Mouse (Mus musculus) R1 (cell line): ENCODE measurements around the gene Supt3.

Source experiments
- DNase-seq: peaks from one replicate; pipeline ENCODE4 v3.0.0-alpha.2; 2018; ENCODE audit warnings: low read depth, low spot score

The Supt3 gene

DNA sequence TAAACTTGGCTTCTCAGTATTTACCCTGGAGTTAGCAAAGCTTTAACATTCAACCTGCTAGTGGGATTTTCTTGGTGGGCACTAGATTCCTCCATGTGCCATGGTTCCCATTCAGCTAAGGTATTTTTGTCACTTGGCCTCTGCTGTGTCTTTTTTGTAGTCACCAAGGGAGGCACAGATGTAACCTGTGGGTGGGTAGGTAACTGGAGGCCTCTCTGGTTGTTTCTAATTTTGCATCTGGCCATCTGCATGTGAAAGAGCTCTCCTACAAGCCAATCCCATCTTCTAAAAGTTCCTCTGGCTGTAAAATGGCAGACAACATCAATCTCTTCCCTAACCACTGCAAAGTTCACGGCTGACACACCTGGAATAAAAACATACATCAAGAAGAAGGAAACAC, 190.2 kb downstream of the Supt3 start:
- DNase-seq = no peak

DNA sequence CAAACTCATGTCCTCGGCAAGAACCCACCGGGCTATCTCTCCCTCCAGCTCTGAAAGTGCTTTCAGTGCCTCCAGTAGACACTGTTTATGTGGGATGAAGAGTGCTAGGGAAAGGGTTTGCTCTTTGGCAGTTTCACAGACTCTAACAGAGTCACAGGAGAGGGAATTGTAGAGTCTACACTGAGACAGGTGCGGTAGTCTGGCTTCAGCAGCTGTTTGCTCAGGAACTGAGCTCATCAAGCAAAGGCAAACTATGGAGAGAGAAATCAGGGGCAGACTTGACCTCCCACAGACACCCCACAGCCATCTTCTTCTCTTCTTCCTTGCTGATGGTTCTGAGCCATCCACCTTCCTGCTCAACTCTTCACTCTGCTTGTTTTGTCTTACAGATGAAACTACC, 193.3 kb downstream of the Supt3 start:
- no peak for DNase-seq

DNA sequence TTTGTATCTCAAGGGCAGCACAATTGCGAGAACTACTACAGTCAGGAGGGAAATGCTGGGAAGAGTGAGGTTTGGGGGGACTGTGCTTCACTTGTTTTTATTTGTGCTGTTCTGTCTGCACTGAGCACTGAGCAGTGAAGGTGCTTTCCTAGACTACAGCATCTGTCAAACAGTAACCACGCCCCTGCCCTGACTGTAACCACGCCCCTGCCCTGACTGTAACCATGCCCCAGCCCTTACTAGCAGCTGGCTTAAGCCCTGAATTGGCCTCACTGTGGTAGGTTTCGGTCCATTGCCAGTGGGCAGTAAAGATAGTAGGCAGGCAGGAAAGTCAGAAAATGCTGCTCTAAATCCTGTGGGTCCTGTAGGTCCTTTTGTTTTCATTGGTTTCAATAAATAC, 196.5 kb downstream of the Supt3 start:
- DNase-seq = peak; percentile 19

DNA sequence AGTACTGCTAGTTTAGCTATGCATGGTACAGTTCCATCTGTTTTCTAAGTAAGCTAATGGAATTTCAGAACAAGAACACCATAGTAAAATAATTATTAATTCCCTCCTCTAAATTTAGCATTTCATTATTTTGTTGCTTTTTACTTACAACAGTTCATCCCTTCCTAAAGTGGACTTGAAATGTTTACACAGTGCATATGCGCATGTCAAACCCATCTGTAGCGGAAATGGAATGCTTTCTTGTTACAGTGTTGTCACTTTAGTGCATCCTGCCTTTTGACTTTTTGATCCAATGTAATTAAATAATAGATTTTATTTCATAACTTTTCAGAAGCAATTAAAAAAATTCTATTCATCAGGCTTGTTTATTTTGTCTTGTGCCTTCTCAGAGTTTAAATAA, 200.7 kb downstream of the Supt3 start:
- no peak for DNase-seq

DNA sequence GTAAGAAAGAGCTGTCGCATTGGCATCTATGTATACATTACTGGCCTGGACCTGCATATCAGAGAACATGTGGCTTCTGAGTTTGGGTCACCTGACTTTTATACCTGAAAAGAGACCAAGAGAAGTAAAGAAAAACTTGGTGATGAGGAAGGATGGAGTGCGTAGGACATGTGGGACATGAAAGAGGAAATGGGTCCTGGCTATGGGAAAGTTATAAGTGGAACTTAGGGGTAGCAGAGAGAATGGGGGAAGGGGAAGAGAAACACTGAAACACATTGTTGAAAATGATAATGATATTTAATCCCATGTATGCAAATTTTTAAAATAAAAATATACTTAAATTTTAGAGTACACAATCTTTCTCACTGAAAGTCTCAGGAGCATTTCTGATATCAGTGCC, 211.0 kb downstream of the Supt3 start:
- DNase-seq = no peak

DNA sequence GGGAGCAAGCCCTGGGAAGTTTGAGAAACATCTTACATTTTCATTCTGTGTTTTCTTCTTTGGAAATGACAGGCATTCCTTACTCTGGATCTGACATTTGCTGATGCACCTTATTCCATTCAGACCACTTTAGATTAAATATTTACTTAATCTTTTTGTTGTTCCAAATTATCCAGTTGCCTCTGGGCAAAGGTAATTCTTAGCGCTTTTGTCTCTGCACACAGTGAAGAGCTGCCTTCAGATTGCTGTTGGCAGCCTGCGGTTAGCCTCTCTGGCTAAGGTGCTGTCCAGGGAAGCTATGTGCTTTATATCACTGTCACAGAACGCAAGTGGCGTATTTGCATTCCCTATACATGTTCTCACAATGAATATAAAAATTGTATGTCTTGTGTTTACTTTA, 226.4 kb downstream of the Supt3 start:
- DNase-seq = no peak

DNA sequence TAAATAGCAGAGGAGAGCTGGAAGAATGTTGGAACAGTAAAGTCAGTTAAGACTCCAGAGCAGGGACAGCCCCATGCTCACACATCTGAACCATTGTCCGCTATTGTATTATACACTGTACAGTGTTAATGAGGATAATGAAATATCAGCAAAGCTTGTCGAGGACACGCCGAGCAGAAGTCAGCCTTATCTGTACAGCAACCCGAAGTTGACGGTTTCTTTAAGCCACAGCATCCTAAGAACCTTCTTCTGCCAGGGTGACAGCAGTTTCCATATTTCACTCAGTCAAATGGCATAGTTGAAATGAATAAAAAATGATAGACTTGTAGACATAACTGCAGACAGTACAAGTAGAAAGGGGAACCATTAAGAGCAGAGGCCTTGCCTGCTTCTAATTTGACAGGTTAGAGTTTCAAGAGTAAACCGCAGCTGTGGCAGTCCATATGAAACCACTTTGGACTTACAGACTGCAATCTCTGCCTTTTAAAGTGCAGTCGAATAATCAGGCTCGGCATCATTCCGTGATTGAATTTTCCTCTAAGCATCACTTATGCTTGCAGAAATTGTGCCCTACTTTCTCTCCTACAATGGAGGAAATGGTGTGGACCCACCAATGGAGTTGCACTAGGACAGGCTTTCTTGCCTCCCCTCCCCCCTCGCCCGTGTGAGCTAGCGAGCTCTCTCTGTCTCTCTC, 227.7 kb downstream of the Supt3 start:
- no peak for DNase-seq

DNA sequence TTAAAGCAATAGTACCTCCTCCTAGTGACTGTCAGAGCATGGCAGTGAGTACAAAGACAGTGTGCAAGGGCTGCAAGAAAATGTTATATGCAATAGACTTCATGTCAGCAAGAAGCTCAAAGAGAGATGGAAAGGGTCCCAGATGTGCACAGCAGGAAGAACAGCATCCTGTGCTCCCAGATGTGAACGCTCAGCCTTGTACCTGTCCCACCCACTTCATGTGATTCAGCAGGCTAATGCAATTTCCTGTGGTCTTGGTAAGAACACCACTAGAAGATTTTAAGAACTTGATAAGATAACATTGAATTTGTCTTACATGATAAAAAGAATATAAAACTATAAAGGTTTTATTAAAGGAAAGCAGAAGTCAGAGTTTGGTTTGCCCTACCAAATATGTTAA, 230.5 kb downstream of the Supt3 start:
- no peak for DNase-seq

DNA sequence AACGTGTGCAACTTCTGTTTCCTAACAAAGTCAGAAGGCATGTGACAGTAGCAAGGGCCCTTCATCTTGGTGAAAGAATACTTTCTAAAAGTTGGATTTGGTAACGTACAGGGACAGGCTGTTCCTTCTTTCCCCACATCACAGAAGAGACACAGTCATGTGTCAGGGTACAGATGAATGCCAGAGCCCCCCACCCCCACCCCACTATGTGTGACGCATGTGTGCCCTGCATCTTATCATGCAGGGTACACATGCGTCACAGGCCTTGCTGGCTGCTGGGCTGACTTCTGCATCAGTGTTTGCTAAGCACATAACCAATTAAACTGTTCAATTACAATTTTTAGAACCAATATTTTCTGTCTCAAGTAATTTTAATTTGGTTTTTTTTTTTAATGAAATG, 231.7 kb downstream of the Supt3 start:
- no peak for DNase-seq

DNA sequence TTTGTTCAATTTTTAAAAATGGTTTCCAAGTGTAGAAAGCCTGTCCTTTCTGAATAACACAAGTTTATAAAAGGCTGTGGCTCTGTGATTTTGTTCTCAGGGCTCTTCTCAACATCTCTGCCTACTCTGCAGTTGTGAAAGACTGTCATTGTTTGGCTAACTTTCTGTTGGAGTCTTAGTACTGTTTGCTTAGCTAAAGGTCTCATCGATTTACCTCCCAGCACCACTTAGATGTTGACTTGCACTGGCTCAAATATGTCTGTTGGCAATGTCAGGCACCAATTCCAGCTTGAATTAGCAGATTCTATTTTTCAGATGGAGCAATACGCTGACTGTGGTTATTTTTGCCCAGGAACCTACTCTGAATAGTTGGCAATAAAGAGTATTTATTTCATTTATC, 233.5 kb downstream of the Supt3 start:
- no peak for DNase-seq

DNA sequence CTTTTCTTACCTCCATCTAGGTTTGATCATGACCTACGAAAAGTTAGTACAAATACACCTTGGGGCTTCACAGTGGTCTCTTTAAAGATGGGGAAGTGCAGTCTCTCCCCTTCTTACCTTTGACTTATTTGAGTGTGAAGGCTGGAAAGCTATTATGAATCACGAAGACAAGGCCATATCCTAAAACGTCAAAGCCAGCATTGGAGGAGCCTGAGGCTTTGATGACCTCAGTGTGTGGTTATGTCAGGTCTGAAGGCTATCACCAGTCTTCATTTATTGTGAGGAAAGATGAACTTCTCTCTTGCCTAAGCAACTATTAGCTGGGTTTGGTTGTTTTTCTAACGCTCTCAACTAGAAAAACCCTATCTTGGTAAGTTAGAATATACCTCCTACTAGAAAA, 239.8 kb downstream of the Supt3 start:
- no peak for DNase-seq

DNA sequence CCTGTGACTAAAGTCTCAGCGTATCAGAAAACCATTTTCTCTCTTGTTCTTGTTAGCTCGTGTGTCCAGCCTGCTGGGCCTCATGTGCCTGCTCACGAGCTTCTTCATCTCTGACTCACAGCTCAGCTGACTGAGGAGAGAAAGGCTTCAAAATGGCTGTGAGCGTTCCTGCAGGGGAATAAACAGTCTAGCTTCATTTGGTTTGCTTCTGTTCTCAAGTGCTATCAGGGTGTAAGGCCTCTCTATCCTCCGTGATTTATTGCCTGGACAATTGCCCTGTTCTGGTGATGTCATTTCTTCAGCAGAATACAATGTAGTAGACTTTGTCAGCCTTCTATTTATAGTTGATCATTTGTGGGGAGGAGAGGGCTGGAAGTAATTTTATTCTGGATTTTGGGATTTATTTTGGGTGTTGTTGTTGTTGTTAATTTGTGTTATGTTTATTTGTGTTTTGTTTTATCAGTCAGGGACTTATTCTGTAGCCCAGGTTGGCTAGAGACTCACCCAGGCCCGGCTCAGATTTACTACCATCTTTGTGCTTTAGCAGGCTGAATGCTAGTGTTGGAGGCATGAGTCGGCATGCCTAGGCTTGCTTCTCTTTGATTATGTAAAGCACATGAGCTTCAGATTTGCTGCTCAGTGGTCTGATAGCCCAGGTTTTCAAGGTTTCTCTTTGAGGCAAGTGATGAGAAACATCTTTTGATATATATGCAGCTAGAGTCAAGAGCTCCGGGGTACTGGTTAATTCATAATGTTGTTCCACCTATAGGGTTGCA, 243.4 kb downstream of the Supt3 start:
- DNase-seq = peak; percentile 59

DNA sequence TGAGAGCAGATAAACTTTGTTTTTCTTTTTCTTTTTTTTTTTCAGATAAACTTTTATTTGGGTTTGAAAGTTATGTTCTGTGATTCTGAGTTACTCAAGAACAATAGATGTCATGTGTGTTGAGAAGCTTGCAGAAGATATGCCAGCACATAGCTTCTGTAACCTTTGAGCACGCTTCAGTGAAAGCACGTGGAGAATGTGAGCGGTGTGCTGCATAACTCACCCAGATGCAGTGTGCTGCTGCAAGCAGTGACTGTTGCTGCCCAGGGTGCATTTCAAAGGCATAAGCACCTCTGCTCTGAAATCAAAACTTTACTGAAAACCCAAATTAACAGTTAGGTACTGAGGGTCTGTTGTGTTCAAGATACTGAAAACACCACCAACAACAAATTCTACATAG, 251.5 kb downstream of the Supt3 start:
- DNase-seq = no peak

DNA sequence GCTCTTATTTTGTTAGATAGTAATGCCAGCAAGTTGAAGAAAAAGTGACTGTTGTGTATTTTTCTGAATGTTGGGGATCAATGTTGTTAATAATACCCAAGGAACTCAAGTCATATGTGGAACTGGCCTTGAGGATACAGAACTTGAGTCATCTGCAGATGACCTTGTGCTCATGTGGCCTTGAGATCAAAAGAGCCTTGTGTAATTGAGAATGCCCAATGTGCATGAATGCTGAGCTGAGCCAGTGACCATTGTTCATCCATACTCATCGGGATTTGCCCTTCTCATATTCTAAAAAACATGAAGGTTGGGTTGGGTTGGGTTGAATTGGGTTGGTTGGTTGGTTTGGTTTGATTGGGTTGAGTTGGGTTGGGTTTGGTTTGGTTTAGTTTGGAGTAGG, 252.2 kb downstream of the Supt3 start:
- no peak for DNase-seq

DNA sequence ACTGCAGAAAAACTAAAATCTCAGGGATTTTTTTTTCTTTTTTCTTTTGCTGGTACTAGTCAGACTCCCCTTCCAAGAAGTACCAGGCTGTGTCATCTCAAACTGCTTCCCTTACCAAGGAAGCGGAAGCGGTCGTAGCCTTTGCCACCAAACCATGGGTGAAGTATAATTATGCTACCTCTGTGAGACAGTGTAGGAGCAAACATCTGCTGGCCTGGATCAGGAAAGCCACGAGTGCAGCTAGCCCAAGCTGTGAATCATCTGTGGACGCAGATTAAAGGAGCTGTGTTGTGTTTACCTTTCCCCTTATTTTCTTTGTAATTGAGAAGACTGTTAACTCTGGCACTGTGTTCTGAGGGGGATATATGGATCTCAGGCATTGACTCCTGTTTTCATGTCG, 255.3 kb downstream of the Supt3 start:
- no peak for DNase-seq

DNA sequence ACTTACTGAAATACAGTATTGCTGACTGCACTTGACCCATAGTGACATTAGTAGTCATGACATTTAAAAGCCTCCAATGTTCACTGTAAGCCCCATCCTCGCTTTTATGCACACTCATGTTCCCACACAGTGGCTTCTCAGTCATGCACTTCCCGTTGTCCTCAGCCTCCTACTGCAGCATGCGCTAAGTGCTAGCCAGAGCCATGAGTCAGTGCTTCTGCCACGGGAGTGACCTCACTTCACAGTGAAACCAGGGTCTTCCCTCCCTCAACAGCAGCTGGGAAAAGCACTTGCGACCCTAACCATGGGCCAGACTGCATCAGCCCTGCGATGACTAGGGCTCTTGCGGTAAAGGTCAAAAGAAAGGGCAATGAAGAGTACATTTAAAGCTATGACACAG, 256.7 kb downstream of the Supt3 start:
- no peak for DNase-seq

DNA sequence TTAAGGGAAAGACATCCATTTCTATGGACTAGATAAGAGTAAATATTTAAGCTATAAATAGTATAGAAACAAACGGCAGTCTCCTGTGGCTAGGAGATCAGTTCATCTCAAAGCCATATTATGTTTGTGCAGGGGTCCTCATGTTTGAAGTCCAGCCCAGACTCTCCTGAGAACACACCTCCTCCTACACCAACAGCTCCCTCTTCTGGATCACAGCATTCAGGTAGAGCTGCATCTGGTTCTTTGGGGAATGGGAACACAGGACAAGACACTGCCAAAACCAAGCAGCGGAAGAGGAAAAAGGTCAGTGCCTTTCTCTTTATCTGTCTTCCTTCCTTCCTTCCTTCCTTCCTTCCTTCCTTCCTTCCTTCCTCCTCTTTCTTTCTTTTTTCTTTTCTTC, 264.1 kb downstream of the Supt3 start:
- DNase-seq = peak; percentile 33

DNA sequence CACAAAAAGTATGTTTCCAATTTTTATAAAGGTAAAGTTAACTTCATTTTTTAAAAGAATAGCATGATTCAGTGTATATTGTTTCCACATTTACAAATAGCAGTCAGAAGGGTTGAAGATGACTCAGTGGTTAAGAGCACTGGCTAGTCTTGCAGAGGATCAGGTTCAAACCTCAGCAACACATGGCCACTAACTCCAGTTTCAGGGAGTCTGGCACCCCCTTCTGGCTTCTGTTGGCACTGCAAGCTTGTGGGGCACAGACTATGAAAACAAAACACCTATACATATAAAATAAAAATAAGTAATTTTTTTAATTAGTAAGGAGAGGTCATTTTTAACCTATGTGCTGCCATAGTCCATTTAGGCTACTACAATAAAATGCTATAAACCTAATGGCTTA, 268.9 kb downstream of the Supt3 start:
- peak; percentile 53 for DNase-seq

DNA sequence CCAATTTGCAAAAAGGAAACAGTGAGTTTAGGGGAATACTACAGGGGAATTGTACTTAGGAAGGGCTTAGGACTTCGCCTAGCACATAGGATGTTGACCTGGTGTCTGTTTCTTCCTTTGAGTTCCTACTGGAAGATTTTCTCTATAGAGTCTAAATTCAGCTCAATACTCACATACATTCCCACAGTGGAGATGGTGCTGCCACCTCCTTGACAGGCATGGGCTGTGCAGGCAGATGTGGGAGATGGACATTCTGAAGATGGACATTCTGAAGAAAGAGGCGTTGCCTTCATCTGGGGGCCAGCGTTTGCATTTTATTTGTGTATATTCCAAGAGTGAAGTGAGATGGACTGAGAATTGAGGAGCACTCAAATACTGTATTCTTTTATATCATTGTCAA, 269.6 kb downstream of the Supt3 start:
- no peak for DNase-seq

DNA sequence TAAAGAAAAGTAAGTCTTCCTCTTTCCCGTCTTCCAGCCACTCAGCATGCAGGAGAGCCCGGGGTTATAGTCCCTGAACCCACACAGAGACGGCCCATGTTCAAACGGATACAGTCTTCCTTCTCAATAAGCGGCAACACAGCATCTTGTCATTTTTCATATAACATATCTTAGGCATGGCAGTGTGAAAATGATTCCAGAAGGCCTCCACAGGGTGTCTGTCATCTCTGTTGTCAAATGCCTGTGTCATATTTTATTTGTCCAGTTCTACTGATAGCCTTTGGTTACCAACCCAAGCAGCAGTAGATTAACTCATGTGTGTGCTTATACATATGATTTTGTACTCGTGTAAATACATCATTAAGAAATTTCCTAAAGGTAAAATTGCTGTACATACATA, 270.3 kb downstream of the Supt3 start:
- DNase-seq = no peak

DNA sequence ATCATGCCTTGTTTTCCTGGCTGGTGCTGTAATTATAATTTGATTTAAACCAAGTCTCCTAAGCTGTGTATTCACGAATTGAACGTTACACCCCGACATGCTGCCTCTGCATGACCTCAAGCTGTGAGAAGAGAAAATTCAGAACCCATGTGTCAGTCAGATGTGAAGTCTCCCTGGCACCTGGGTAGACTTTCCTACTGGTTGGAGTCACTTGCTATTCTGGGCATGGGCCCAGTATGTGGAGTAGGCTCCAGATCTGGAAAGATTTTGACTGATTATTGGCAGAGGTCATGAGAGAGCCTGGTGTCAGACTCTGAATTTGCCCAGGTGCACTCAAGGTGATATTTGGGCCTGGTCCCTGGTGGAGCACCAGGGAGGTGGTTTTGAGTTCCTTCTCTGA, 275.0 kb downstream of the Supt3 start:
- DNase-seq = no peak

DNA sequence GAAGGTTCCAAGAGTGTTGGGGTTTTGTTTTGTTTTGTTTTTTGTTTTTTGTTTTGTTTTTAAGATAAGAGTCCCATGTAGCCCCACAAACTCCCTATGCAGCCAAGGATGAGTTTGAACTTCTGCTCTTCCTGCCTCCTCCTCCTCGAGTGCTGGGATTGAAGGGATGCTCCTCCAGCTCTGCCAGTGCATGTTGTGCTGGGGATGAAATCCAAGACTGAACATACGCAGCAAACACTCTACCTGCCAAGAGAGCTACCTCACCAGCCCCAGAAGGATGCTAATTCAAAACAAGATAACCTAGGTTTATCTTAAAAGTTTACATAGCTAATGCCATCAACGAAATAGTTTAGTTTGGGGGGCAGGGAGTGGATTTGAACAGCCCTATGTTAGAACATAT, 276.4 kb downstream of the Supt3 start:
- no peak for DNase-seq

DNA sequence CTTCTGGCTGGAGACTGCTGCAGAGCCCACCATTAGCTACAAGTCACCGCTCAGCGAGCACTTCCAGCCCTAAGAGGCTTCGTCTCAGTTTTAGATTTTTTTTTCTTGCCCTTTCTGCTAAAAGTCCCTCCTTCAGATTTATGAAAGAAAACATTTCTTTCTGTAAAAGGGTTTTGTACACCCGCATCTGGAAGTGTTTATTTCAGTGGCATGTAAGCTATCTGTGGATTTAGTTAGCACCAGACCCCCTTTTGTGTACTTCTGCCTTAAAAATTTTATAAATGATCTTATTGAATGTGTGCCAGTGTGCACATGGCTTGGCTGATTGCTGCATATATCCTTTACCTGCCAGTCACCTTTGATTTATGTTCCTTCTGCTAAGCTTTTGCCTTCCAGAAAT, 277.6 kb downstream of the Supt3 start:
- DNase-seq = no peak

DNA sequence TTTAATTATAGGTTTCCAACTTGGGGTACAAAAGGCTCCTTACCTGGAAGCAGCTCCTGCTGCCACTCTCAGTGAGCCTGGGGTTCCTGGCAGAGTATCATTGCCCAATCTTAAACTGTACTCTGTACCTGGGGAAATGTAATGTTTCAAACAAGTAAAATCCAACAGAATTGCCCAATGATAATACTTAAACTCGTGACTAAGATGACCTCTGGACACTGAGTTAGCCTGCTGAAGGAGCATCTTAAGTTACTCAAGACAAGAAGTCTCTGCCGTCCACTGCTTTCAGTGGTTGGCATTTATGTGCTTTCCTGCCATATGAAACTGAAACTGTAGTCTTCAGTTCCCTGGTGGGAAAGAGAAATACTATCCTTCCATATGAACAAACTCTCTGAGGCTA, 279.9 kb downstream of the Supt3 start:
- DNase-seq = no peak
